Mouse (Mus musculus) adrenal gland, adult 8-10 months (tissue): ENCODE measurements around the gene Hist1h4b. TPM values are rescaled to one million over a fixed set of nuclear protein-coding genes. Genes with fewer than 3 reads are reported as not detected.
A peak's percentile ranks its signal among the peaks of the same experiment; 100 is the strongest.
"Not testable (repeated sequence)": the region's sequence is repeated elsewhere in the genome, so short reads cannot be mapped to it uniquely, and the experiment has no call there.

ENCODE experiments used
- DNase-seq: peaks from one replicate; pipeline ENCODE4 v3.0.0; 2022
- total RNA-seq, 4 experiments: library from RNA; stranded (reverse); gene quantifications; 2 replicates each; pipeline ENCODE4 v1.2.4; 2022

Gene Hist1h4b
- total RNA-seq, 4 experiments from 2014 or later, result 69.6 to 104 (median 91.8) TPM

- DNase-seq, result no peak
These were observed 16.5 kb upstream of the Hist1h4b start for GRCm38 (mm10) chr13:23740256-23740840.

DNA sequence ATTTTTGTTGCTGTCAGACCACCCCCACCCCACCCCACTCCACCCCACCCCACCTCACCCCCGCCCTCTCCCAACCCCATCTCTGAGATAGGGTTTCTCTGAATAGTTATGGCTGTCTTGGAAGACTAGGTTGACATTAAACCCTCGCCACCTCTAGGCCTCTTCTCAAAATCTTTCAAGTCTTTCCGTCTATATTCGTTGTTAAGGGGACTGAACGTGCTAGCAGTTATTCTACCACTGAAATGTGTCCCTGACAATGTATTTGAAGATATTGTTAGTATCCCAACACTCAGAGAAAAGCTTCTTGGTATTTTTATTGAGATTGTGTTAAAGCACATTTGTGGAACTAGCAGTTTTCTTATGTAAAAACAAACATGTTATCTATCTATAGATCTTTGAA, 15.9 kb upstream of the Hist1h4b start:
- DNase-seq, result no peak

- DNase-seq, result no peak
These were observed 14.8 kb upstream of the Hist1h4b start for GRCm38 (mm10) chr13:23742007-23742406.

DNA sequence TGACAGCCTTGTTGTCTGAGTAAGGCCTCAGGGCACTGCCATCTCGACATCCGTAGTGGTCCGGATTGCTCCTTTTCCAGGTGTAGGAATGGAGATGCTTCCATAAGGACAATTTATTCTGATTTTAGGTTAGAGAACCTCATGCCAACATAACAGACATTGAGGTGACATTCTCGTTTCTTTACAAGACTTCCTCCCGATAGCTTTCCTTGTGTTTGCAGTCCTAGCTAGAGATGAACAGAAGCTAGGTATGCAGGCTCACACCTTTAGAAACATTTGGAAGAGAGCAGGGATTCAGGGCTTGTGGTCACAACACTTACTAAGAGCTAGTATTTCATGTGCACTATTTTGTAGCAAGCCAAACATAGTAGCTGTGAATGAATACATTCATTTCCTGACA, 13.6 kb upstream of the Hist1h4b start:
- DNase-seq, result no peak

DNA sequence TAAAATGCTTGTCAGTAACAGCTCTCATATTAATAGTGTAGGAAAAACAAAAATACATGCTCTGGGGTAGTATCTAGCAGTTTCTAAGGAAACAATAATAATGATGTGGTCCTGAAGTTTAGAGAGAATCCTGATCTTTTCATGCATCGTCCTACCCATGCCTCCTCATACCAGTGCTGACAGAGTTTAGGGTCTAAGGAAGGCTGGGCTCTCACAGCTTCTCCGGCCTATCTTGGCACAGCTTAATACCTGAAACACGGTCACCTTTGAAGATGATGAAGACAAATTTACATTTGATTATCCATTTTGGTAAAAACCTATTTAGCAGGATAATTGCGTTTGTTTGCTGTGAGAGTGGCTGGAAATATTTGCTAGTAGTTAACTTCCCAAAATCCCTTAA, 12.8 kb upstream of the Hist1h4b start:
- no peak for DNase-seq

DNA sequence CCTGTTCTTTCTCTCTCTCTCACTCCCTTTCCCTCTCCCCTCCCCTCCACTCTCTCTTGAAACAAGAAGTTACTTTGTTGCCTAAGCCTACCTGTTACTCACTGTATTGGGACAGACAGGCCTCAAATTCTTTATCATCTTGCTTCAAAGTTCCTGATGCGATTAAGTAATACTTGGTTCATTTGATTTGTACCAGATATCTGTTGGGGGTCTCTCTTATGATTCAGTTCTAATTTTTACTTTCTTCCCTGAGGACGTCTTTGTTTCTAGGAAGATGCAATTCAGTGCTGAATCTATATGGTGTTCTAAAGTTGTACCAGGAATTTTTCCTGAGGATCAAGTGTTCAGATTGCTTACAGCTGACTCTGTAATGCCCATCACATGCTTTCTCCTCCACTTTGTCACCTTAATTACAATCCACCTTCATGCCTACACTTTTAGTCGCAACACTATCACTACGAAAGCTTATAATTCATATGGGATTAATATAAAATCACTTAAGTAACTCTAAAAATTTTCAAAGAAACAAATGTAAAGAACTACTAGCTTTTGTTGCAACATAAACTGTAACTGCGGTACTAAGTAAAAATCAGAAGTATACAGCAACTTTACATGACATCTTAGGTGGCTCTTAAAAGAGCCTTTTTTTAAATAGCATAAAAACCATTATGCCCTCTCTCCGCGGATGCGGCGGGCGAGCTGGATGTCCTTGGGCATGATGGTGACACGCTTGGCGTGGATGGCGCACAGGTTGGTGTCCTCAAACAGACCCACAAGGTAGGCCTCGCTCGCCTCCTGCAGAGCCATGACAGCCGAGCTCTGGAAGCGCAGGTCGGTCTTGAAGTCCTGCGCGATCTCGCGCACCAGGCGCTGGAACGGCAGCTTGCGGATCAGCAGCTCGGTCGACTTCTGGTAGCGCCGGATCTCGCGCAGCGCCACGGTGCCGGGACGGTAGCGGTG, 12.1 kb upstream of the Hist1h4b start:
- no peak for DNase-seq

DNA sequence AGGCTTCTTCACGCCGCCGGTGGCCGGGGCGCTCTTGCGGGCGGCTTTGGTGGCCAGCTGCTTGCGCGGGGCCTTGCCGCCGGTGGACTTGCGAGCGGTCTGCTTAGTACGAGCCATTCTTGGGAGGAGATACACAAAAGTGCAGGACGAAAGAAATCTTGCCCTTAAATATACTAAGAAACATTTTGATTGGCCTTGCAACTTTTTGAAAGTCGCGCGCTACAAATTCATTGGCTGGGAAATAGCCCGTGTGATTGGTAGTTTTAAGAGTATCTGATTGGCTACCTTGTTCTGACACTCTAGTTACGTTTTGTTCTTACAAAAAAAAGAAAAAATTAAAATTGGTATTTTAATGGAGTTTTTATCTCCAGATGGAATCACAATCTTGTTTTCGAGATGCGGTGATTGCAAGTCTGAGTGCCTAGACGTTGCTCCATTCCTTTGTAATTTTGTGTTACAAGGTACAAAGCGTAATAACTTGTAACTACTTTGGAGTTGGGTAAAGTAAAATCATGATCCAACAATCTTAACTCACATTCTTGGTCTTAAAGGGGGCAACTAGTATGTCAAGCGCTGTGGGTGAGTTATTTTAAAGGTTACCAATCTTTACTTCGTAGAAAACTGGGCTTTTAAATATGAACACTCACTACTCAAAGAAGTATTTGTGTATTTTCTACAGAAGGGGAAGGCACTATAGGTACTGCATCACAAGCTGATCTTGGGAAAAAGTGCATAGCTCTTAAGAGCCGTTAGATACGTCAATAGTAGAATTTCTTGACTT, 11.2 kb upstream of the Hist1h4b start, which contains the start of gene Hist1h3c:
Hist1h3c (minus strand) TSS at position 222 of the 781 bp plus-strand sequence.
- DNase-seq, result peak; percentile 72

- DNase-seq, result peak; percentile 67
These were observed 10.4 kb upstream of the Hist1h4b start, which contains the start of gene Hist1h2bb for GRCm38 (mm10) chr13:23746201-23747080. Gene Hist1h2bb (plus strand): TSS chr13:23746734.

DNA sequence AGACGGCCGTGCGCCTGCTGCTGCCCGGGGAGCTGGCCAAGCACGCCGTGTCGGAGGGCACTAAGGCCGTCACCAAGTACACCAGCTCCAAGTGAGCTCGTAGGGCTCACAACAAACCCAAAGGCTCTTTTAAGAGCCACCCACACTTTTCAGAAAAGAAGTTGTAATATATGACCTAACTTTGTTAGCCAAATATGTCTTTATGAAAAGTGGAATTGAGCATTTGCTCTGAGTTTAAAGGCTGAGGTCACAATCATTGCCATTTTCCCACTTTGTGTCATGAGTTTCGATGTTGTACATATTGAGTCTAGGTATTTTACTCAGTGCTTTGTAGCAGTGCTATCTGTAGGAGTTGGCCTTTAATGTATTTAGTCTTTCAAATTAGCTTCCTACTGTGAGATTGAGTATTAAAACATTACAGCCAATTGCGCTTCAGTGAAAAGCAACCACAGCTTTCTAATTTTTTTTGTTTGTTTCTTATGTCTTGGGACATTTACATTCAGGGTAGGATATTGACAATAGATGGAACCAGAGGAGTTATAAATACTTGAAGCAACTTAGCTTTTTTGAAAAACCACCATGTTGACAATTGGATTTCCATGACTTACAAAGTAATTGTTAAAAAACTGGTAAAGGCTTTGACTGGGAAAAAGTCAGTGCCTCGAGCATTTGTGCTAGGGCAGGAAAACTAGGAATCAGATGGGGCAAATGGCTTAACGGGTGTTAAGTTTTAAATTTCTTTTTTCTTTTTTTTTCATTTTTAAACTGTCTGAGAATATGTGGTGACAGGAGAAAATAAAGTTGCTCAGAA, 9.5 kb upstream of the Hist1h4b start:
- DNase-seq, result no peak

- DNase-seq, result no peak
These were observed 8.9 kb upstream of the Hist1h4b start for GRCm38 (mm10) chr13:23747892-23748288.

GRCm38 (mm10) chr13:23749563-23750121, 7.2 kb upstream of the Hist1h4b start:
- no peak for DNase-seq

DNA sequence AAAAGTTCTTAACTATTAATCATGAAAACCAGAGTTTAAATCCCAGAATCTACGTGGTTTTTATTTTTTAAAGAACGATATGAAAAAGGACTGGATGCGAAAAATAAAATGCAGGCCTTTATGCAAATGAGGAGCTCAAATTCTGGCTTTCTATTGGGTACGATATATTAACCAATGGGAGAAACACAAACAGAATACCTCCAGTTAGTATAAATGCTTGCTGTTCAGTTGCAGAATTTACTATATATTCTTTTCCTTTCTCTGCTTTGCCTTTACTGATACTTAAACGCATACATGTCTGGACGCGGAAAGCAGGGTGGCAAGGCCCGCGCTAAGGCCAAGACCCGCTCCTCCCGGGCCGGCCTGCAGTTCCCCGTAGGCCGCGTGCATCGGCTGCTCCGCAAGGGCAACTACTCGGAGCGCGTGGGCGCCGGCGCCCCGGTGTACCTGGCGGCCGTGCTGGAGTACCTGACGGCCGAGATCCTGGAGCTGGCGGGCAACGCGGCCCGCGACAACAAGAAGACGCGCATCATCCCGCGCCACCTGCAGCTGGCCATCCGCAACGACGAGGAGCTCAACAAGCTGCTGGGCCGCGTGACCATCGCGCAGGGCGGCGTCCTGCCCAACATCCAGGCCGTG, 5.9 kb upstream of the Hist1h4b start, which contains the start of gene Hist1h2ab:
Hist1h2ab (plus strand) TSS at position 288 of the 639 bp plus-strand sequence.
- not testable (repeated sequence) for DNase-seq

DNA sequence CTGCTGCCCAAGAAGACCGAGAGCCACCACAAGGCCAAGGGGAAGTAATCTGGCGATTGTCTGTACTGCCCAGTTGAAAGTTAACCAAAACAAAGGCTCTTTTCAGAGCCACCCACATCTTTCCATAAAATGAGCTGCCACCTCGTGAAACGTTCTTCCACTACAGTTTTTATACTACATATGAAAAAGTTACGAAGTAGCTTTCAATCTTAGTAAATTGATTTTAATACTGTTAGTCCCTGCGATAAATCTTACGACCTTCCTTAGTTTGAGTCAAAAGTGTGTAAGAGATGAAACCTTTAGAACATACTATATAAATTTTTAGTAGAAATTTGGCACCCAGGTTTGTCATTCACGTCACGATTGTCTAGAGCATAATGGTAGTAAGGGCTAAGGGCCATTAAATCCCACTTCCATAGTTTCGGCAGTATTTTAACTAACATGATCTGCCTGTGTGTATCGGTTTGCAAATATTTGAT, 5.3 kb upstream of the Hist1h4b start:
- no peak for DNase-seq

- DNase-seq, result peak; percentile 80
These were observed 4.6 kb upstream of the Hist1h4b start, which contains the start of gene Hist1h3b for GRCm38 (mm10) chr13:23752067-23752741. Gene Hist1h3b (plus strand): TSS chr13:23752267.

DNA sequence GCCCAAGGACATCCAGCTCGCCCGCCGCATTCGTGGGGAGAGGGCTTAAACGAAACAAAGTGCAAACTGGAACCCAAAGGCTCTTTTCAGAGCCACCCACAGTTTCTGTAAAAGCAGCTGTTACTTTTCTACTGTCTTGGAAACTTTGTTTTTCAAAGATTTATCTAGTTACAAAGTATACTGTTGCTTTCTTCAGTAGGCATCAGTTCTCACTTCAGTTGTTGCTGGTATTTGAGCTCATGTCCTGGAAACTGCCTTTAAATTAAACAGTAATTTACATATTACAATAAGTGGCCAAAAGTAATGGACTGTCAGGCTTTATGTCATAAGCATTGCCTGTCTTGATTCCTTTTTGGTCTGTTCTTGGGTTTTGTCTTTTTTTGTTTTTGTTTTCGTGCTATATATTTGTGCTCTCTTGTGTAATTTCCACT, 4.1 kb upstream of the Hist1h4b start:
- DNase-seq, result no peak

GRCm38 (mm10) chr13:23753314-23754078, 3.3 kb upstream of the Hist1h4b start:
- DNase-seq, result no peak

DNA sequence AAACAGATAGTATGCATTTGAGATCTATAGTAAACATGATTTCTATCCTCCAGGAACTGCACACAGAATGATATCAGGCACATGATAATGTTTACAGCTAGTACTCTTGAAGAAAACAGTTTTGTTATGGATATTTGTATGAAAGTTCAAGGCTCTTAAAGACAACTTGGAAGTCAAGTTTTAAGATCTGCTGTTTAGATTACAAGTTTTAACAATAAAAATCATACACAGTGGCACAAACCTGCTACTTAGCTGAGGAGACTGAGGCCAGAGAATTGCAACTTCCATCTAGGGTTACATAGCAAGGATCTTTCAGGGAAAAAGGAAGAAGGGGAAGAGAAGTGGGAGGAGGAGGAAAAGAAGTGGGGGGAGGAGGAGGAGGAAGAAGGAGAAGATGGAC, 1.8 kb upstream of the Hist1h4b start:
- DNase-seq, result no peak

- no peak for DNase-seq
These were observed 479 bp downstream of the Hist1h4b start for GRCm38 (mm10) chr13:23757211-23757773.
